Mouse (Mus musculus): ENCODE results near the gene Slc37a1. TPM values are rescaled to one million over a fixed set of nuclear protein-coding genes. Genes with fewer than 3 reads are reported as not detected.
A peak's percentile ranks its signal among the peaks of the same experiment; 100 is the strongest.

Gene Slc37a1
- 6.5 and 6.7 TPM in 2 replicates for polyA plus RNA-seq (2015; fragmentation: Nextera tagmentation; extraction: Ambion mirVana)

- Histone ChIP-seq H3K4me1 (no peaks in the 10 kb centered on the region), H3K9me3 (no peaks in the 10 kb centered on the region), H3K9ac (no peak within 1 kb of the TSS), H3K36me3 (no peaks in the 10 kb centered on the region), H3K27ac (replicated peaks) (no peak within 1 kb of the TSS), H3K4me2 (no peak within 1 kb of the TSS), H3K4me3 (no peak within 1 kb of the TSS), H3K27me3 (replicated peaks) (no peaks in the 10 kb centered on the region)
- no peak for ATAC-seq (ENCODE audit: extremely low read depth, insufficient number of reproducible peaks, low FRiP score, low TSS enrichment)
- 88% methylated on average over 1 of the region's 1 CpGs for WGBS
These were observed at the start of gene Slc37a1 for GRCm38 (mm10) chr17:31286492-31286891. Gene Slc37a1, plus strand, starts transcription at chr17:31286792.

GRCm38 (mm10) chr17:31238234-31239020, 48.2 kb upstream of the Slc37a1 start:
- Histone ChIP-seq H3K4me3 (no peak overlapping the region), H3K9me3 (no peaks in the 10 kb centered on the region; the same call in 1 of the 2 replicates), H3K4me2 (no peak overlapping the region), H3K27ac (replicated peaks) (no peak overlapping the region), H3K27me3 (replicated peaks) (0 out of 2 replicates have a peak, but pooled peaks cover 3% of the 10 kb centered on the region), H3K9ac (no peak overlapping the region), H3K36me3 (no peaks in the 10 kb centered on the region), H3K4me1 (no peaks in the 10 kb centered on the region)
- ATAC-seq (ENCODE audit: extremely low read depth, insufficient number of reproducible peaks, low FRiP score, low TSS enrichment): no peak
- 67% methylated on average over 7 of the region's 7 CpGs for WGBS

GRCm38 (mm10) chr17:31241156-31241555, 45.4 kb upstream of the Slc37a1 start:
- Histone ChIP-seq H3K4me3 (no peak overlapping the region), H3K9me3 (peaks cover 10% of the 10 kb centered on the region; the same call in 1 of the 2 replicates), H3K9ac (no peak overlapping the region), H3K27me3 (replicated peaks) (0 out of 2 replicates have a peak, but pooled peaks cover 3% of the 10 kb centered on the region), H3K27ac (replicated peaks) (no peak overlapping the region), H3K4me2 (no peak overlapping the region), H3K4me1 (peaks cover 7% of the 10 kb centered on the region; the same call in 1 of the 2 replicates), H3K36me3 (no peaks in the 10 kb centered on the region)
- ATAC-seq (ENCODE audit: extremely low read depth, insufficient number of reproducible peaks, low FRiP score, low TSS enrichment): no peak
- 70% methylated on average over 8 of the region's 8 CpGs for WGBS

GRCm38 (mm10) chr17:31242764-31243163, 43.8 kb upstream of the Slc37a1 start:
- Histone ChIP-seq H3K9ac (no peak overlapping the region), H3K9me3 (peaks cover 10% of the 10 kb centered on the region; the same call in 1 of the 2 replicates), H3K4me1 (peaks cover 7% of the 10 kb centered on the region; the same call in 1 of the 2 replicates), H3K4me3 (no peak overlapping the region), H3K27me3 (replicated peaks) (0 out of 2 replicates have a peak, but pooled peaks cover 3% of the 10 kb centered on the region), H3K27ac (replicated peaks) (no peak overlapping the region), H3K4me2 (no peak overlapping the region), H3K36me3 (no peaks in the 10 kb centered on the region)
- 0% methylated on average over 1 of the region's 1 CpGs for WGBS
- no peak for ATAC-seq (ENCODE audit: extremely low read depth, insufficient number of reproducible peaks, low FRiP score, low TSS enrichment)

GRCm38 (mm10) chr17:31245321-31245720, 41.3 kb upstream of the Slc37a1 start:
- Histone ChIP-seq H3K9ac (no peak overlapping the region), H3K36me3 (no peaks in the 10 kb centered on the region), H3K9me3 (peaks cover 10% of the 10 kb centered on the region; the same call in 1 of the 2 replicates), H3K27me3 (replicated peaks) (no peaks in the 10 kb centered on the region), H3K4me2 (no peak overlapping the region), H3K27ac (replicated peaks) (no peak overlapping the region), H3K4me3 (no peak overlapping the region), H3K4me1 (peaks cover 7% of the 10 kb centered on the region; the same call in 1 of the 2 replicates)
- ATAC-seq (ENCODE audit: extremely low read depth, insufficient number of reproducible peaks, low FRiP score, low TSS enrichment): no peak
- WGBS: 25% methylated on average over 5 of the region's 5 CpGs

- peaks cover 7% of the 10 kb centered on the region; the same call in 1 of the 2 replicates for H3K4me1 ChIP-seq
- no peak overlapping the region for H3K4me2 ChIP-seq
- H3K27ac ChIP-seq (replicated peaks): no peak overlapping the region
- ATAC-seq (ENCODE audit: extremely low read depth, insufficient number of reproducible peaks, low FRiP score, low TSS enrichment): no peak
- 25% methylated on average over 5 of the region's 5 CpGs for WGBS
- peaks cover 10% of the 10 kb centered on the region; the same call in 1 of the 2 replicates for H3K9me3 ChIP-seq
- H3K27me3 ChIP-seq (replicated peaks): no peaks in the 10 kb centered on the region
- no peak overlapping the region for H3K9ac ChIP-seq
- no peak overlapping the region for H3K4me3 ChIP-seq
- H3K36me3 ChIP-seq: no peaks in the 10 kb centered on the region
These were observed 39.4 kb upstream of the Slc37a1 start for GRCm38 (mm10) chr17:31247144-31247543.

- no peak overlapping the region for H3K9ac ChIP-seq
- H3K4me2 ChIP-seq: no peak overlapping the region
- H3K4me1 ChIP-seq: no peaks in the 10 kb centered on the region
- no peak overlapping the region for H3K4me3 ChIP-seq
- H3K36me3 ChIP-seq: no peaks in the 10 kb centered on the region
- ATAC-seq (ENCODE audit: extremely low read depth, insufficient number of reproducible peaks, low FRiP score, low TSS enrichment): no peak
- H3K9me3 ChIP-seq: no peaks in the 10 kb centered on the region
- peaks cover 11% of the 10 kb centered on the region for H3K27me3 ChIP-seq (replicated peaks)
- no peak overlapping the region for H3K27ac ChIP-seq (replicated peaks)
- WGBS: 55% methylated on average over 5 of the region's 5 CpGs
These were observed 32.6 kb upstream of the Slc37a1 start for GRCm38 (mm10) chr17:31253951-31254350.

GRCm38 (mm10) chr17:31254463-31254931, 32.1 kb upstream of the Slc37a1 start:
- ATAC-seq (ENCODE audit: extremely low read depth, insufficient number of reproducible peaks, low FRiP score, low TSS enrichment): no peak
- no peak overlapping the region for H3K4me2 ChIP-seq
- H3K9ac ChIP-seq: 0 out of 2 replicates have a peak overlapping the region, but pooled peaks have one; percentile 10
- H3K36me3 ChIP-seq: no peaks in the 10 kb centered on the region
- 11% methylated on average over 9 of the region's 9 CpGs for WGBS
- H3K27me3 ChIP-seq (replicated peaks): peaks cover 11% of the 10 kb centered on the region
- H3K27ac ChIP-seq (replicated peaks): no peak overlapping the region
- no peaks in the 10 kb centered on the region for H3K9me3 ChIP-seq
- no peak overlapping the region for H3K4me3 ChIP-seq
- H3K4me1 ChIP-seq: no peaks in the 10 kb centered on the region

GRCm38 (mm10) chr17:31257149-31257548, 29.4 kb upstream of the Slc37a1 start:
- ATAC-seq (ENCODE audit: extremely low read depth, insufficient number of reproducible peaks, low FRiP score, low TSS enrichment): no peak
- Histone ChIP-seq H3K27ac (replicated peaks) (no peak overlapping the region), H3K27me3 (replicated peaks) (peaks cover 11% of the 10 kb centered on the region), H3K9me3 (no peaks in the 10 kb centered on the region), H3K4me2 (no peak overlapping the region), H3K9ac (no peak overlapping the region), H3K4me3 (no peak overlapping the region), H3K4me1 (no peaks in the 10 kb centered on the region), H3K36me3 (no peaks in the 10 kb centered on the region)
- 71% methylated on average over 1 of the region's 1 CpGs for WGBS

GRCm38 (mm10) chr17:31257898-31258297, 28.7 kb upstream of the Slc37a1 start:
- Histone ChIP-seq H3K9ac (no peak overlapping the region), H3K27ac (replicated peaks) (no peak overlapping the region), H3K4me1 (0 out of 2 replicates have a peak, but pooled peaks cover 4% of the 10 kb centered on the region), H3K36me3 (no peaks in the 10 kb centered on the region), H3K4me2 (no peak overlapping the region), H3K27me3 (replicated peaks) (peaks cover 11% of the 10 kb centered on the region), H3K9me3 (no peaks in the 10 kb centered on the region), H3K4me3 (no peak overlapping the region)
- ATAC-seq (ENCODE audit: extremely low read depth, insufficient number of reproducible peaks, low FRiP score, low TSS enrichment): no peak
- WGBS: 82% methylated on average over 12 of the region's 12 CpGs

- Histone ChIP-seq H3K4me2 (no peak overlapping the region), H3K9ac (no peak overlapping the region), H3K4me3 (no peak overlapping the region), H3K36me3 (no peaks in the 10 kb centered on the region), H3K27ac (replicated peaks) (no peak overlapping the region), H3K9me3 (no peaks in the 10 kb centered on the region), H3K4me1 (0 out of 2 replicates have a peak, but pooled peaks cover 4% of the 10 kb centered on the region), H3K27me3 (replicated peaks) (peaks cover 9% of the 10 kb centered on the region)
- 74% methylated on average over 9 of the region's 9 CpGs for WGBS
- ATAC-seq (ENCODE audit: extremely low read depth, insufficient number of reproducible peaks, low FRiP score, low TSS enrichment): no peak
These were observed 28.2 kb upstream of the Slc37a1 start for GRCm38 (mm10) chr17:31258310-31258865.

Data from heart, embryonic 13.5 days (tissue).